Mouse (Mus musculus): ENCODE data around the gene Mtch1. TPM values are rescaled to one million over a fixed set of nuclear protein-coding genes. Genes with fewer than 3 reads are reported as not detected.

Gene Mtch1
- polyA plus RNA-seq, 1 experiment = 354 TPM

DNA sequence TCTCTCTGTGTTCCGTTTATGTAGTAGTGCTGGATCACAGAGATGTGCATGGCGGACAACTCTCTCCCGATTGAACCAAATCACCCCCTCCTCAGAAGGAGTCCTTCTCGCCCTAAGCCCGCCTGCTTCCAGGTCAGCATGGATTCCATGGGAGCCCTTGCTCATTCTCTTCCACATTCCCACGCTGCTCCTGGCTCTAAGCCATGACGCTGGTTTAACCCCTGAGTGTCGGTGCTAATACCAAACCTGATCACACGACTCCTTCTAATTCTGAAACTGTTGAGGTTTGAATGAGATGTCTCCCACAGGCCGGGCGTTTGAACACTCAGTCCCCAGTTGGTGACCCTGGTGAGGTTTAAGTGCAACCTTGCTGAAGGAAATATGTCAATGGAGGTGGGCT, 34.7 kb upstream of the Mtch1 start:
- H3K4me1 ChIP-seq (replicated peaks; ENCODE audit: control insufficient read depth, insufficient read depth, low read length) = no peaks in the 10 kb centered on the region
- 90% methylated on average over 11 of the region's 11 CpGs for WGBS

DNA sequence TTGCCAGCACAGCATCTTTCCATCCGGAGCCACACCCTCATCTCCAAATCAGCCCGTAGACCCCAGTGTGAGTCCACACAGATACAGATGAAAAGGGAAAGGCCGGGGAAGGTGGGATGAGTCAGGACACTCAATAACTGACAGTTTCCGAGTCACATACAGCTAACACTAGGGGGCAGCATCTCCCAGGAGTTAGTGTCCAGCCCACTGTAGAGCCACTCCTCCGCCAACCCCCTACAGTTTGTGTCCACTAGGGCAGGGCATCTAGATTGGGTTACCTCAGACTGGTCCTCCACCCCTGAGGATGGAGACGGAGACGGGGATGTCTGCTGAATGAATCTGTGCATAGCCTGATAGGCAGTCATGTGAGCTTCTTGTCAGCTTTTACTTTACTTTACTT, 33.7 kb upstream of the Mtch1 start:
- DNase-seq = peak; percentile 64
- peak; percentile 77; the same call in 1 of the 2 replicates for TF ChIP-seq CTCF (IDR thresholded peaks at IDR 0.05; ENCODE audit: borderline replicate concordance, control insufficient read depth, extremely low read depth, insufficient read depth, low read length, poor library complexity)
- TF ChIP-seq POLR2A (IDR thresholded peaks at IDR 0.05; ENCODE audit: control insufficient read depth, extremely low read depth, insufficient read depth, low read length, poor library complexity) = no peak
- no peaks in the 10 kb centered on the region for H3K4me1 ChIP-seq (replicated peaks; ENCODE audit: control insufficient read depth, insufficient read depth, low read length)

More for the DNA sequence above, 34.7 kb upstream of the Mtch1 start:
- H3K27ac ChIP-seq (ENCODE audit: control insufficient read depth, insufficient read depth, low read length) = no peak overlapping the region
- H3K36me3 ChIP-seq (ENCODE audit: control insufficient read depth, insufficient read depth, low read length) = no peaks in the 10 kb centered on the region
- TF ChIP-seq CTCF (IDR thresholded peaks at IDR 0.05; ENCODE audit: borderline replicate concordance, control insufficient read depth, extremely low read depth, insufficient read depth, low read length, poor library complexity) (no peak), POLR2A (IDR thresholded peaks at IDR 0.05; ENCODE audit: control insufficient read depth, extremely low read depth, insufficient read depth, low read length, poor library complexity) (no peak)
- no peaks in the 10 kb centered on the region for H3K27me3 ChIP-seq (ENCODE audit: control insufficient read depth, insufficient read depth, low read length)
- H3K4me3 ChIP-seq (ENCODE audit: control insufficient read depth, insufficient read depth, low read length) = no peak overlapping the region
- DNase-seq = no peak

DNA sequence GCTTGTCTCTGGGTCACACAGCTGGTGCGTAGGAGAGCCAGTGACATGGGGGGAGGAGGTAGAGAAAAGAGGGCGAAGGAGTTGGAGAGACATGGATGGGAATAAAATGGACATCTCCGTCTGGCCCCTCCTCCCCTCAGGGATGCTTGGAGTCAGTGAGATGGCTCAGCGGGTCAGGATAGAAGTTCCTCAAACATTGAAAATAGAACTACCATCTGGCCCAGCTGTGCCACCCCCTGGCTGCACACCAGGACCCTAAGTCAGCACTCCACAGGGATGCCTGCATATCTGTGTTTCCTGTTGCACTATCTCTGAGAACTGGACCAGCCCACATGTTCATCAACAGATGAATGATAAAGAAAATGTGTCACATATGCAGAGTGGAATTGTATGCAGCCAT, 32.5 kb upstream of the Mtch1 start:
- no peak for TF ChIP-seq POLR2A (IDR thresholded peaks at IDR 0.05; ENCODE audit: control insufficient read depth, extremely low read depth, insufficient read depth, low read length, poor library complexity)
- TF ChIP-seq CTCF (IDR thresholded peaks at IDR 0.05; ENCODE audit: borderline replicate concordance, control insufficient read depth, extremely low read depth, insufficient read depth, low read length, poor library complexity) = no peak
- H3K4me3 ChIP-seq (ENCODE audit: control insufficient read depth, insufficient read depth, low read length) = no peak overlapping the region
- H3K27me3 ChIP-seq (ENCODE audit: control insufficient read depth, insufficient read depth, low read length) = no peaks in the 10 kb centered on the region
- H3K27ac ChIP-seq (ENCODE audit: control insufficient read depth, insufficient read depth, low read length) = no peak overlapping the region
- no peaks in the 10 kb centered on the region for H3K4me1 ChIP-seq (replicated peaks; ENCODE audit: control insufficient read depth, insufficient read depth, low read length)
- WGBS = 86% methylated on average over 4 of the region's 4 CpGs
- H3K36me3 ChIP-seq (ENCODE audit: control insufficient read depth, insufficient read depth, low read length) = no peaks in the 10 kb centered on the region
- no peak for DNase-seq

More for the DNA sequence above, 33.7 kb upstream of the Mtch1 start:
- Histone ChIP-seq H3K27me3 (ENCODE audit: control insufficient read depth, insufficient read depth, low read length) (no peaks in the 10 kb centered on the region), H3K27ac (ENCODE audit: control insufficient read depth, insufficient read depth, low read length) (no peak overlapping the region), H3K36me3 (ENCODE audit: control insufficient read depth, insufficient read depth, low read length) (no peaks in the 10 kb centered on the region), H3K4me3 (ENCODE audit: control insufficient read depth, insufficient read depth, low read length) (no peak overlapping the region)
- WGBS = 5% methylated on average over 7 of the region's 7 CpGs

DNA sequence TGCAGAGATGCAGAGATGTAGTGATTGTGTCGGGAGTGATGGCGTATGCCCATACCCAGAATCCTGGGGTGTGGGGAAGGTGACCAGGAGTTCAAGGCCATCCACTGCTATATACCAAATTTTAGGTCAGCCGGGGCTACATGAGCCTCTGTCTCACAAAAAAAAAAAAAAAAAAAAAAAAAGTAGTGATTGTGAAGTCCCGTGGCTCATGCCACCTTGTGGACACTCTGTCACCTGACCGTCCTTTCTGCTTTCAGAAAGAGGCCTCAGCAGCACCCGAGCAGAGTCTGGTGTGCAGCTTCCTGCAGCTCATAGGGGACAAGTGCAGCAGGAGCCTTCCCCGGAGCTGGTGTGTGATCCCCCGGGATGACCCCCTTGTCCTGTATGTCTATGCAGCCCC, 30.3 kb upstream of the Mtch1 start:
- Histone ChIP-seq H3K4me3 (ENCODE audit: control insufficient read depth, insufficient read depth, low read length) (no peak overlapping the region), H3K4me1 (replicated peaks; ENCODE audit: control insufficient read depth, insufficient read depth, low read length) (no peaks in the 10 kb centered on the region), H3K27me3 (ENCODE audit: control insufficient read depth, insufficient read depth, low read length) (no peaks in the 10 kb centered on the region), H3K36me3 (ENCODE audit: control insufficient read depth, insufficient read depth, low read length) (no peaks in the 10 kb centered on the region), H3K27ac (ENCODE audit: control insufficient read depth, insufficient read depth, low read length) (no peak overlapping the region)
- no peak for DNase-seq
- no peak for TF ChIP-seq POLR2A (IDR thresholded peaks at IDR 0.05; ENCODE audit: control insufficient read depth, extremely low read depth, insufficient read depth, low read length, poor library complexity)
- no peak for TF ChIP-seq CTCF (IDR thresholded peaks at IDR 0.05; ENCODE audit: borderline replicate concordance, control insufficient read depth, extremely low read depth, insufficient read depth, low read length, poor library complexity)
- WGBS = 85% methylated on average over 8 of the region's 8 CpGs

DNA sequence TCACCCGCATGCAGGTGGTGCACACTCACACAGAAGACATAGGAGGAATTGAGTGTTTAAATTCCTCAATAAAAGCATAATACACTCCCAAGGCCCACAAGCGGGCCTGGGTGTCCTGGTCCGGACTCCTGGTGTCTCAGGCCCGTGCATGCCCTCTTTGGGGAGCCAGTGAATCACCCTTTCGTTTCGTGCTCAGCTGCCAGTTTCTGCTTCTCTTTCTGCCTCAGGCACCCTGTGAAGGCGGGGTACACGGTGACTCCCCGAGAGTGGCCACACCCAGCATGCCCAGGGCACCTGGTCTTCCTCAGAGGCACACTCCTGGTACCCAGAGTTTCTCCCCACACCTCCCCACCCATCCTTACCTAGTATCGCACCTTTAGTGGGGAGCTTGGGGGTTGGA, 28.1 kb upstream of the Mtch1 start:
- DNase-seq = no peak
- WGBS = 92% methylated on average over 10 of the region's 10 CpGs

DNA sequence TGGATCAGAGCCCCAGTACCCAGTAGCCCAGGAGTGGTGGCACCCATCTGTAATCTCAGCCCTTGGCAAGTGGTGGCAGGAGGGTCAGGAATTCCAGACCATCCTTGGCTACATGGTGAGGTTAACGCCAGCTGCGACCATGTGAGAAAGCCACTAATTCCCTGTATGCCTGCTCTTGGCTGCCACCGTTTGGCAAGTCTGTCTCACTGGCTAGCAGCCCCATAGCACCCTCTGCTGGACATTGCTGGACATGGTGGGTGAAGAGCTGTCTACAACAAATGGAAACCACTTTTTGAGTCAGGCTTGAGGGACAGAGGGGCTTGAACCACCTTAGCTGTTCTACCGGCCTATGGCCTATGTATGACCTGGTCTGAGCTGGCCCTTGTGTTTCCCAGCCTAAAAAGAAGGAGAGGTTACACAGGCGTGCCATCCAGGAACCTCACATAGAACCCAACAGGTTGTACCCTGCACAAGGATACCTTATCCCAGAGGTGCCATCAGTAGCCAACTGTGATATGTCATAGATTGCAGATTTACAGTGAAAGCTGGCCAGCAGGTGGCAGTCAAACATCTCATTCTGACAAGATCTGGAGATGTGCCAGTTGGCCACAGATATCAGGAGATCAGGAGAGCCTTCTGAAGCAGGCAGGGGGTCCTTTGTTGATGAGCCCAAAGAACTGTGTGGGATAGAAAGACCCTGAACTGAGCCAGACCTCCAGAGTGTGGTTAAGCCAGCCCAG, 23.4 kb upstream of the Mtch1 start:
- no peak overlapping the region for H3K27ac ChIP-seq (ENCODE audit: control insufficient read depth, insufficient read depth, low read length)
- WGBS = 20% methylated on average over 5 of the region's 5 CpGs
- H3K4me3 ChIP-seq (ENCODE audit: control insufficient read depth, insufficient read depth, low read length) = no peak overlapping the region
- H3K36me3 ChIP-seq (ENCODE audit: control insufficient read depth, insufficient read depth, low read length) = no peaks in the 10 kb centered on the region
- no peaks in the 10 kb centered on the region for H3K4me1 ChIP-seq (replicated peaks; ENCODE audit: control insufficient read depth, insufficient read depth, low read length)
- peak; percentile 97 for TF ChIP-seq CTCF (IDR thresholded peaks at IDR 0.05; ENCODE audit: borderline replicate concordance, control insufficient read depth, extremely low read depth, insufficient read depth, low read length, poor library complexity)
- no peak for TF ChIP-seq POLR2A (IDR thresholded peaks at IDR 0.05; ENCODE audit: control insufficient read depth, extremely low read depth, insufficient read depth, low read length, poor library complexity)
- no peaks in the 10 kb centered on the region for H3K27me3 ChIP-seq (ENCODE audit: control insufficient read depth, insufficient read depth, low read length)
- peak; percentile 92 for DNase-seq

More for the DNA sequence above, 28.1 kb upstream of the Mtch1 start:
- no peaks in the 10 kb centered on the region for H3K27me3 ChIP-seq (ENCODE audit: control insufficient read depth, insufficient read depth, low read length)
- H3K4me1 ChIP-seq (replicated peaks; ENCODE audit: control insufficient read depth, insufficient read depth, low read length) = no peaks in the 10 kb centered on the region
- no peak overlapping the region for H3K4me3 ChIP-seq (ENCODE audit: control insufficient read depth, insufficient read depth, low read length)
- H3K27ac ChIP-seq (ENCODE audit: control insufficient read depth, insufficient read depth, low read length) = no peak overlapping the region
- TF ChIP-seq POLR2A (IDR thresholded peaks at IDR 0.05; ENCODE audit: control insufficient read depth, extremely low read depth, insufficient read depth, low read length, poor library complexity) = no peak
- TF ChIP-seq CTCF (IDR thresholded peaks at IDR 0.05; ENCODE audit: borderline replicate concordance, control insufficient read depth, extremely low read depth, insufficient read depth, low read length, poor library complexity) = no peak
- no peaks in the 10 kb centered on the region for H3K36me3 ChIP-seq (ENCODE audit: control insufficient read depth, insufficient read depth, low read length)

Measured in thymus, adult 2 months (tissue).